Mouse (Mus musculus): ENCODE results near the gene Gm17416. TPM values are rescaled to one million over a fixed set of nuclear protein-coding genes. Genes with fewer than 3 reads are reported as not detected.
A peak's percentile ranks its signal among the peaks of the same experiment; 100 is the strongest.

Gm17416 gene
- polyA plus RNA-seq, 1 experiment from 2014 or later: not detected

DNA sequence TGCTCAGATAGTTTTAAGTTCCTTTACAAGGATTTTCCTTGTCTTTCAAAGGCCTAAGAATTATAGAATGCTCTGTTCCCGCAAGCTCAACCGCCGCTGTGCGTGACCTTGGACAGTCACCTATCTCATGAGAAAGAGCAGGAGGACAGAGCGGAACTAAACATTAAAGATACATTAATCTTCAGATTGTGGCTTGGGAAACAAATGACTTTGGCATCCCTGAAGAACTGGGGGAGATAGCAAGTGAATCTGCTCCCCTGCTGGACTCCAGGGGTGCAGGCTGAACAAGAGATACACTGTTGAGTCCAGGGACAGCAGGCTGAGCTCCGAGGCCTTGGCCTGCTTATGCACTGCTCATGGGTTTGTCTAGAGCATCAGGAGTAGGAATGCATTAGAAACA, 30.9 kb downstream of the Gm17416 start:
- Histone ChIP-seq H3K9me3 (ENCODE audit: low read length) (no peaks in the 10 kb centered on the region), H3K27me3 (ENCODE audit: insufficient read depth, low read length) (no peaks in the 10 kb centered on the region), H3K4me1 (ENCODE audit: insufficient read depth, low read length) (no peaks in the 10 kb centered on the region), H3K9ac (replicated peaks; ENCODE audit: low read length) (no peak overlapping the region), H3K4me3 (ENCODE audit: low read length) (no peak overlapping the region), H3K27ac (ENCODE audit: low read length) (no peak overlapping the region), H3K4me2 (replicated peaks; ENCODE audit: low read depth, low read length) (no peak overlapping the region), H3K36me3 (ENCODE audit: insufficient read depth, low read length) (no peaks in the 10 kb centered on the region)
- 78% methylated on average over 6 of the region's 6 CpGs for WGBS
- ATAC-seq (ENCODE audit: low FRiP score, low TSS enrichment): no peak

GRCm38 (mm10) chr2:152601275-152601960, 32.3 kb downstream of the Gm17416 start:
- no peak overlapping the region for H3K9ac ChIP-seq (replicated peaks; ENCODE audit: low read length)
- H3K4me3 ChIP-seq (ENCODE audit: low read length): no peak overlapping the region
- H3K4me2 ChIP-seq (replicated peaks; ENCODE audit: low read depth, low read length): no peak overlapping the region
- 0 out of 2 replicates have a peak, but pooled peaks cover 5% of the 10 kb centered on the region for H3K4me1 ChIP-seq (ENCODE audit: insufficient read depth, low read length)
- no peaks in the 10 kb centered on the region for H3K9me3 ChIP-seq (ENCODE audit: low read length)
- no peaks in the 10 kb centered on the region for H3K27me3 ChIP-seq (ENCODE audit: insufficient read depth, low read length)
- H3K36me3 ChIP-seq (ENCODE audit: insufficient read depth, low read length): no peaks in the 10 kb centered on the region
- 77% methylated on average over 4 of the region's 4 CpGs for WGBS
- no peak for ATAC-seq (ENCODE audit: low FRiP score, low TSS enrichment)
- H3K27ac ChIP-seq (ENCODE audit: low read length): no peak overlapping the region

- Histone ChIP-seq H3K4me1 (ENCODE audit: insufficient read depth, low read length) (peaks cover 18% of the 10 kb centered on the region), H3K9me3 (ENCODE audit: low read length) (no peaks in the 10 kb centered on the region), H3K9ac (replicated peaks; ENCODE audit: low read length) (no peak within 1 kb of the TSS), H3K36me3 (ENCODE audit: insufficient read depth, low read length) (no peaks in the 10 kb centered on the region), H3K4me3 (ENCODE audit: low read length) (no peak within 1 kb of the TSS), H3K27me3 (ENCODE audit: insufficient read depth, low read length) (no peaks in the 10 kb centered on the region), H3K27ac (ENCODE audit: low read length) (no peak within 1 kb of the TSS), H3K4me2 (replicated peaks; ENCODE audit: low read depth, low read length) (no peak within 1 kb of the TSS)
- ATAC-seq (ENCODE audit: low FRiP score, low TSS enrichment): no peak
- WGBS: 83% methylated on average over 15 of the region's 15 CpGs
Observed at GRCm38 (mm10) chr2:152604057-152604456, 34.9 kb downstream of the Gm17416 start, which contains the start of gene Defb36. TSS of gene Defb36 (plus strand) at chr2:152604327.

GRCm38 (mm10) chr2:152607746-152608145, 38.6 kb downstream of the Gm17416 start:
- peak overlapping the region; percentile 66 for H3K27ac ChIP-seq (ENCODE audit: low read length)
- no peak overlapping the region for H3K9ac ChIP-seq (replicated peaks; ENCODE audit: low read length)

DNA sequence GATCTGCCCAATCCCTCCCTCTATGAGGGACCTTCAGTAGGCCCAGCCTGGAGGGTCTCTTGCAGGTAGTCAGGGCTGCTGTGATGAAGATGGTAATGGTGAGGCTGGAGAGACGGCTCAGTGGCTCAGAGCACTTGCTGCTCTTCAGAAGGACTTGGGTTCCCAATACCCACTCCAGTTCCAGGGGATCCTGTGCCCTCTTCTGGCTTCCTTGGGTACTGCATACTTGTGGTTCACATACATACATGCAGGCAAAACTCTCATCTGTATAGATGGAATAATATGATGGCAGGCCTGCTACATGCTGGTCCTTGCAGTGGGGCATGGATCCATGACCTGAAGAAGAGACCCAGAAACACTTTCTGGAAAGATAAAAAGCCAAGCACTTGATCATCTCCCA, 39.6 kb downstream of the Gm17416 start:
- no peak overlapping the region for H3K4me2 ChIP-seq (replicated peaks; ENCODE audit: low read depth, low read length)
- no peak overlapping the region for H3K9ac ChIP-seq (replicated peaks; ENCODE audit: low read length)
- H3K4me3 ChIP-seq (ENCODE audit: low read length): no peak overlapping the region
- ATAC-seq (ENCODE audit: low FRiP score, low TSS enrichment): no peak
- WGBS: 89% methylated on average over 1 of the region's 1 CpGs
- H3K27ac ChIP-seq (ENCODE audit: low read length): peak overlapping the region; percentile 60
- no peaks in the 10 kb centered on the region for H3K36me3 ChIP-seq (ENCODE audit: insufficient read depth, low read length)
- H3K4me1 ChIP-seq (ENCODE audit: insufficient read depth, low read length): peaks cover 18% of the 10 kb centered on the region
- no peaks in the 10 kb centered on the region for H3K27me3 ChIP-seq (ENCODE audit: insufficient read depth, low read length)
- H3K9me3 ChIP-seq (ENCODE audit: low read length): no peaks in the 10 kb centered on the region

More at GRCm38 (mm10) chr2:152607746-152608145, 38.6 kb downstream of the Gm17416 start:
- H3K4me1 ChIP-seq (ENCODE audit: insufficient read depth, low read length): peaks cover 18% of the 10 kb centered on the region
- H3K4me3 ChIP-seq (ENCODE audit: low read length): no peak overlapping the region
- no peaks in the 10 kb centered on the region for H3K27me3 ChIP-seq (ENCODE audit: insufficient read depth, low read length)
- no peaks in the 10 kb centered on the region for H3K36me3 ChIP-seq (ENCODE audit: insufficient read depth, low read length)
- WGBS: 15% methylated on average over 6 of the region's 6 CpGs
- no peaks in the 10 kb centered on the region for H3K9me3 ChIP-seq (ENCODE audit: low read length)
- peak overlapping the region; percentile 0; the same call in 1 of the 2 replicates for H3K4me2 ChIP-seq (replicated peaks; ENCODE audit: low read depth, low read length)
- ATAC-seq (ENCODE audit: low FRiP score, low TSS enrichment): peak; percentile 59; the same call in 1 of the 2 replicates

DNA sequence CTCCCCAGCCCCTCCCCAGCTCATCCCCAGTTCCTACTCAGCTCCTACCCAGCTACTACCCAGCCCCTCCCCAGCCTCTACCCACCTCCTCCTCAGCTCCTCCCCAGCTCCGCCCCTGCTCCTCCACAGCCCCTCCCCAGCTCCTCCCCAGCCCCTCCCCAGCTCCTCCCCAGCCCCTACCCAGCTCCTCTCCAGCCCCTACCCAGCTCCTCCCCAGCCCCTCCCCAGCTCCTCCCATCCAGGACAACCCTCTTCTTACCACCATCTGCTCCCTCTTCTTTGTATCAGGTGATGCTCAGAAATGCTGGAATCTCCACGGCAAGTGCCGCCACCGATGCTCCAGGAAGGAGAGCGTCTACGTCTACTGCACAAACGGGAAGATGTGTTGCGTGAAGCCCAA, 43.1 kb downstream of the Gm17416 start:
- ATAC-seq (ENCODE audit: low FRiP score, low TSS enrichment): peak; percentile 46; the same call in 1 of the 2 replicates
- no peak overlapping the region for H3K4me3 ChIP-seq (ENCODE audit: low read length)
- peaks cover 7% of the 10 kb centered on the region for H3K4me1 ChIP-seq (ENCODE audit: insufficient read depth, low read length)
- H3K36me3 ChIP-seq (ENCODE audit: insufficient read depth, low read length): no peaks in the 10 kb centered on the region
- H3K9ac ChIP-seq (replicated peaks; ENCODE audit: low read length): no peak overlapping the region
- no peak overlapping the region for H3K4me2 ChIP-seq (replicated peaks; ENCODE audit: low read depth, low read length)
- no peaks in the 10 kb centered on the region for H3K9me3 ChIP-seq (ENCODE audit: low read length)
- no peak overlapping the region for H3K27ac ChIP-seq (ENCODE audit: low read length)
- H3K27me3 ChIP-seq (ENCODE audit: insufficient read depth, low read length): no peaks in the 10 kb centered on the region
- 37% methylated on average over 7 of the region's 8 CpGs for WGBS

- H3K27ac ChIP-seq (ENCODE audit: low read length): no peak overlapping the region
- H3K4me2 ChIP-seq (replicated peaks; ENCODE audit: low read depth, low read length): no peak overlapping the region
- H3K27me3 ChIP-seq (ENCODE audit: insufficient read depth, low read length): no peaks in the 10 kb centered on the region
- H3K4me3 ChIP-seq (ENCODE audit: low read length): no peak overlapping the region
- peak; percentile 85 for ATAC-seq (ENCODE audit: low FRiP score, low TSS enrichment)
- H3K4me1 ChIP-seq (ENCODE audit: insufficient read depth, low read length): peaks cover 9% of the 10 kb centered on the region; the same call in 1 of the 2 replicates
- 10% methylated on average over 7 of the region's 7 CpGs for WGBS
- H3K36me3 ChIP-seq (ENCODE audit: insufficient read depth, low read length): no peaks in the 10 kb centered on the region
- no peak overlapping the region for H3K9ac ChIP-seq (replicated peaks; ENCODE audit: low read length)
- H3K9me3 ChIP-seq (ENCODE audit: low read length): no peaks in the 10 kb centered on the region
Observed at GRCm38 (mm10) chr2:152615563-152615962, 46.4 kb downstream of the Gm17416 start.

DNA sequence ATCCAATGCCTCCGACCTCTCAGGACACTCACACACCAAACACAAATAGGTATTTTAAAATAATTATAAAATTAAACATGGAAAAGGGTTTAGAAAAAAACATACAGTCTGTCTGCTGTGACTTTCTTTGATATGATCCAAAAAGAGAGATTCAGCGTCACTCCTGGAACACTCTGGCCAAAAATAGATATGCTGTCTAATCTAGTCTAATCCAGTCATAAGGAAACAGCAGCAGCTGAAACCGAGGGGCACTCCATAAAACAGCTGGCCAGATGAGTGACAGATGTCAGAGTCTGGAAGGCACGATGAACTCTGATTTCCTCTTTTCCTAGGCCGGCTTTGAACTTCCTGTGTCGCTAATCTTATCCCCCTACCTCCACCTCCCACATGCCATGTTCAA, 47.3 kb downstream of the Gm17416 start:
- 46% methylated on average over 6 of the region's 6 CpGs for WGBS
- no peaks in the 10 kb centered on the region for H3K9me3 ChIP-seq (ENCODE audit: low read length)
- H3K27me3 ChIP-seq (ENCODE audit: insufficient read depth, low read length): no peaks in the 10 kb centered on the region
- H3K27ac ChIP-seq (ENCODE audit: low read length): no peak overlapping the region
- peaks cover 16% of the 10 kb centered on the region; the same call in 1 of the 2 replicates for H3K4me1 ChIP-seq (ENCODE audit: insufficient read depth, low read length)
- no peaks in the 10 kb centered on the region for H3K36me3 ChIP-seq (ENCODE audit: insufficient read depth, low read length)
- H3K4me2 ChIP-seq (replicated peaks; ENCODE audit: low read depth, low read length): no peak overlapping the region
- H3K9ac ChIP-seq (replicated peaks; ENCODE audit: low read length): no peak overlapping the region
- no peak for ATAC-seq (ENCODE audit: low FRiP score, low TSS enrichment)
- no peak overlapping the region for H3K4me3 ChIP-seq (ENCODE audit: low read length)

DNA sequence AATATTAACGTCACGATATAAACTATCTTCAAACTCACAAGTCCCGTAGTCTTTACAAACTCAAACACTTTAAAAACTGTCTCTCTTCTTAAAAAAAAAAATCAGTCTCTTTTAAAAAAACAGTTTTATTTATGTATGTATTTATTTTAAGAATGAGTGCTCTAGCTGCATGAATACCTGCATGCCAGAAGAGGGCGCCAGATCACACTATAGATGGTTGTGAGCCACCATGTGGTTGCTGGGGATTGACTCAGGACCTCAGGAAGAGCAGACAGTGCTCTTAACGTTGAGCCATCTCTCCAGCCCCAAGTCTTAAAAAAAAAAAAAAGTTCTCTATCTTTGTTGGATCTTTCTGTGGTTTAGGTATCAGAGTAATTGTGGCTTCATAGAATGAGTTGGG, 48.2 kb downstream of the Gm17416 start:
- no peak overlapping the region for H3K4me3 ChIP-seq (ENCODE audit: low read length)

More for the DNA sequence above, 48.2 kb downstream of the Gm17416 start:
- Histone ChIP-seq H3K9me3 (ENCODE audit: low read length) (no peaks in the 10 kb centered on the region), H3K4me1 (ENCODE audit: insufficient read depth, low read length) (peaks cover 18% of the 10 kb centered on the region), H3K36me3 (ENCODE audit: insufficient read depth, low read length) (no peaks in the 10 kb centered on the region), H3K27ac (ENCODE audit: low read length) (no peak overlapping the region), H3K9ac (replicated peaks; ENCODE audit: low read length) (no peak overlapping the region), H3K4me2 (replicated peaks; ENCODE audit: low read depth, low read length) (no peak overlapping the region), H3K27me3 (ENCODE audit: insufficient read depth, low read length) (no peaks in the 10 kb centered on the region)
- no peak for ATAC-seq (ENCODE audit: low FRiP score, low TSS enrichment)
- 62% methylated on average over 5 of the region's 5 CpGs for WGBS
